Mouse (Mus musculus): ENCODE measurements around the gene 5330417C22Rik.

Gene 5330417C22Rik

GRCm38 (mm10) chr3:108413634-108414360 is 122.5 kb downstream of the 5330417C22Rik start:
- DNase-seq (ENCODE audit: low read depth, low spot score) = no peak

DNA sequence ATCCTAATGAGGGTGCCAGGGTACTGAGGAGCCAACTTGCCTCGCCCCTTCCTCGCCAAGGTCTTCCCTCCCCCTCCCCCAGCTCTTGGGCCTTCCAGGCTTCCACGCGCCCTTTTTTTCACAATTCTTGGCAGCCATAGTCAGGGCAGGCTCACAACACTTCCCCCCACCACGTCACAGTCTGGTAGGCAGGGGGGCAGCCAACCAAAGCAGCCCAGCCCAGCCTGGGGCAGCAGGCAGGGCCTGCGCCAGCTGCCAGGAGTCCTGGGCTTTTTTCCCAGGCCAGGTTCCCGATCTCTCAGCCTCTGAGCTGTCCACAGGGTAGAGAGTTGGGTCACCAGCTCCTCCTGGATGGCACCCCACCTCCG is 124.6 kb downstream of the 5330417C22Rik start:
- no peak for DNase-seq (ENCODE audit: low read depth, low spot score)

- DNase-seq (ENCODE audit: low read depth, low spot score) = no peak
These were observed 125.1 kb downstream of the 5330417C22Rik start for GRCm38 (mm10) chr3:108411026-108411753.

DNA sequence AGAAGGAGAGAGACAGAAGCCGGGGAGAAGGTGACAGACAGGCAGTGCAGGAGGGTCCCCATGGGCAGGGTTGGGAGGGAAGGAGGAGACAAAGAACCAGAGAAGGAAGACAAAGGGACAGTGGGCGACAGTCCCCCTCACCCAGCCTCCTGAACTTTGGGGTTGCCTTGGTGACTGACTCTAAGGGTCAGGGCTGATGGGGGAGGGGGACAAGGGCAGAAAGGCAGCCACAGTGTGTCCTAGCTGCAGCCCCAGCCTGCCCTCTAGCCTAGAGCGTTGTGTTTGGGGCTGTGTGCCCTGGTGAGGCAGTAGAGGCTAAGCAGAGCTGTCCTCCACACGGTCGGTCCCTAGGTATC is 126.0 kb downstream of the 5330417C22Rik start:
- DNase-seq (ENCODE audit: low read depth, low spot score) = no peak

DNA sequence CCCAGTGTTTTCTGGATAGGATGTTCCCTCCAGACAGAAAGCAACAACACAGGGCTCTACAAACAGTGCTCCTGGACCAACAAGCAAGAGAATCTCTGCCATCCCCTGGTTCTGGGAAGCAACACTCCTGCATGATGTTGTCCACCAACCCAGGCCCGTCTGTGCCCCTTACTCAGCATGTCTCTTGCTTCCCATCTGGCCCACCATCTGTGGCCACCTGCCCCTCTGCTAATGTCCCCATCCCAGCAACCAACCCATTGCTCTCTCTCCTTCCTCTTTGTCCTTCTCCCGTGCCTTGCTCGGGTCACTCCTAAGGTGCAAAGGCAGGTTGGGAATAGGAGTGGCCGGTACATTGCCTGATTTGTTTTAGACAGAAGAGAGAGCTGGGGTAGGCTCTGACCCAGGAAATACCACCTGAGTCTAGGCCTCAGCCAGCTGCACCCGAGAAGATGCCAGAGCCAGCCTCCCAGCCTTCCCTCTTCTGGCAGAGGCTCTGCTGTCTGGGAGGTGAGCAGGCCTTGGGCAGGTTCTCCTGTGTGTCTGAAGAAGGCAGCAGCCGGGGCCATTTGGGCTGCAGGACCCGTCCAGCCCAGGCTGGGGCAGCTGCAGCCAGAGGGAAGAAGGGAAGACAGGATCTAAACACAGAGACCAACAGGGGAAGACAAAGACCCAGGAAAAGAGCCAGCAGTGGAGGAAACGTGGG is 126.5 kb downstream of the 5330417C22Rik start:
- no peak for DNase-seq (ENCODE audit: low read depth, low spot score)

DNA sequence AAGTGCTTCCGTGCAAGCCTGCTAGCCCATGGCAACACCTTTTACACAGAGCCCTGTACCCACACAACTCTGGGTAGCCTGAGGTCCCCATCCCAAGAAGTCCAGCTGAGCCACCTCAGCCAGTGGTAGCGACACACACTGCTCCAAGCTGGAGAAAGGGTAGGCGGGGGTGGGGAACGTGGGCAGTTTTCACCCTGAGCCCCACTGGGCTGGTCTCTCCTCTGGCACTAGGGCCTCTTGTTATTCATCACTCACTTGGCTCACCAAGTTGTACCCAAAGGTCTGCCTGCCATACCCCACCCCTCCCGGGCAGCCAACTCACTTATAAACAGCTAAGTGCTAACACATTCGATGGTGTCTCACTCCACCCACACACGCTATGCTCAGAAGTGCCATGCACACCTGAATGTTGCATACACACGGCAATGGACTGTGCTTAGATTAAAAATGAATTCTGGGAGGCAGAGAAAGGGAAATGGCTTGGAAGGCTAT is 127.8 kb downstream of the 5330417C22Rik start:
- DNase-seq (ENCODE audit: low read depth, low spot score) = no peak

DNA sequence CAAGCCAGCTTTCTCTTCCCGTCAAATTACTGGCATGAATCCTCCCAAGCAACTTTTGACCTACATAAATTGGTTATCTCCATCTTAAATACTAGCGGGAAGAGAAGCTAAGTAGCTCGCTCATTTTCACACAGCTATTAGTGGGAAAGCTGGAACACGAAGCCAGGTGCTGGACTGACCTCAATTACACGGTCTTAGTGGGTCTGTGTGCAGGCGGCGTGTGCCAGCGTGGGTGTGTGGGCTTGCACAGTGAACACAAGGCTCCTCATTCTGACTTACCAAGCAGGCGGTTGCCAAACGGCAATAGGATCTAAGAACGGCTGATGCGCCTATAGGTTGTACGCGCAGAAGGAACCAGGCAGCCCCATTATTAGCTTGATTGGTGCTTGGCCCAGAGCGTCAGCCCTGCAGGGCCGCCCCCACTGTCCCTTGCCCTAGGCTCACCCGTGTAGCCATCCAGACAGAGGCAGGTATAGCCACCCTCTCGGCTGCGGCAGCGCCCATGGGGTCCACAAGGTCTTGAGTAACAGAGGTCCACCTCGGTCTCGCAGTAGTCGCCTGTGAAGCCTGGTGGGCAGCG is 129.9 kb downstream of the 5330417C22Rik start:
- no peak for DNase-seq (ENCODE audit: low read depth, low spot score)
